Mouse (Mus musculus) natural killer cell, adult 2 months (primary cell): ENCODE measurements around the gene Slc29a2.

Experiments
- DNase-seq, 2 experiments: peaks; one replicate each; pipeline ENCODE4 v3.0.0; 2022; ENCODE audit warnings: low spot score in 2 of 2

The Slc29a2 gene

GRCm38 (mm10) chr19:5032686-5033085 is 9.0 kb downstream of the Slc29a2 start:
- DNase-seq, result no peak

DNA sequence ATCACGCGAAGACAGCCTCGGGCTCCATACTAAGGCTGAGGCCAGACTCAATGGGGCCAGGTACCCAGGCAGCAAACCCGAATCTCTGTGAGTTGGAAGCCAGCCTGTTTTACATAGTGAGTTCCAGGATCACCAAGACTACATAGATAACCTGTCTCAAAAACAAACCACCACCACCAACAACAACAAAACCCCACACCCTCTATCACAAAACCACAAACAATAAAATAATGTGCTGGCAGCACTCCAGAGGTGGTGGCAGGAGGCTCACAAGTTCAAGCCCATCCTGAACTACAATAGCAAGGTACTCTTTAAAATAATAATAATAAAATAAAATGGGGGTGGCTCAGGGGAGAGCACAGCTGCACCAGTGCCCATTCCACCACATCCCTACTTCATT is 12.9 kb downstream of the Slc29a2 start:
- DNase-seq, result no peak

GRCm38 (mm10) chr19:5037678-5038571 is 14.3 kb downstream of the Slc29a2 start:
- peak in 1 of 2 experiments; percentile 46 for DNase-seq

GRCm38 (mm10) chr19:5038709-5039156 is 15.1 kb downstream of the Slc29a2 start, which contains the start of the genes B4gat1 and AC124502.3:
Gene B4gat1, plus strand, starts transcription at chr19:5038826.
Gene AC124502.3, plus strand, starts transcription at chr19:5038891.
- peak; percentile 66 to 80 for DNase-seq

- DNase-seq, result no peak
These were observed 15.8 kb downstream of the Slc29a2 start for GRCm38 (mm10) chr19:5039301-5040114.

DNA sequence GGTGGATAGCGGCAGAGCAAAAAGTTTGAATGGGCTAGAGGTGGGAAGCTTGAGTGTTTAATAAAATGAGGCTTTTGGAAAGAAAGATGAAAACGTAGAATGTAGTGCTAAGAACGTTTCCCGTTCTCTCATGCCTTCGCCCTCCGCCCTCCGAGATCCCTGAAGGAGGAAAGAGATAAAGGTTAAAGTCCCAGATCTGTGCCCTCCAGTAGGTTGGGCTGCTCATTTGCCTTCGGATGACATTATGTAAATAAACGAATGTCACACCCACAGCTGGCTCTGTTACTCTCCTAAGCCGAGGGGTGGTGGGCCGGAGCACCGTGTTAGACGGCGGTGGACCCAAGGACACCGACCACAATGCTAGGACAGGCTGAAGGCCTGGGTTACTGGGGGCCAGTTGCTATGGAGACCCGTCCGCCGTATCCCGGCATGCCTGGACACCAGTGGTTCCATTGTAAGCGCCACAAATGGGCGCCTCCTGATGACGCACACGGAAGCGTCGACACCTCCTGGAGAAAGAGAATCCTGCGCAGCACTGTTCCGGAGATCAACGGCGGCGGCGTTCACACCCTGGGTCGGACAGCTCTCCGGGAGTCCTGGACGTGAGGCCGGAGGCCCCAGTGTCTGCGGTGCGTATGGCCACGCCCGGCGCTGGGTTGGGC is 17.3 kb downstream of the Slc29a2 start, which contains the start of gene Brms1:
Brms1 (plus strand) TSS at position 493 of the 662 bp plus-strand sequence.
- DNase-seq, result peak; percentile 81 to 86

DNA sequence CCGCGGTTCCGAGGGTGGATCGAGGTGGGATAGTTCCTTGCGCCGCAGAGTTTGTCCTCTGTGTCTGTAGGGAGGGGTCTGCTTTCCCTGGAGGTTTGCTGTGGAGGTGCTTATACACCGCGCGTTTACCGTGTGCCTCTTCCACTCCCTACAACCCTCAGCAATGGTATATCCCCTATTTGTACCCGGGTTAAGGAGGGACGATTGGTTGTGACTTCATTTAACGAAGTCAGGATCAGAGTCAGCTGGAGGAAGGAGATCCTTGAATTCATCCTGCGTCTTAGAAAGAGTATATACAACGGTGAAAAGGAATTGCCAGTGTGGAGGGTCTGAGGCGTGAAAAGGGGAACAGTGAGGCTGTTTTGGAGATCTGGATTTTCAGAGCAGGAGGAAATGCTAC is 17.9 kb downstream of the Slc29a2 start:
- no peak for DNase-seq

DNA sequence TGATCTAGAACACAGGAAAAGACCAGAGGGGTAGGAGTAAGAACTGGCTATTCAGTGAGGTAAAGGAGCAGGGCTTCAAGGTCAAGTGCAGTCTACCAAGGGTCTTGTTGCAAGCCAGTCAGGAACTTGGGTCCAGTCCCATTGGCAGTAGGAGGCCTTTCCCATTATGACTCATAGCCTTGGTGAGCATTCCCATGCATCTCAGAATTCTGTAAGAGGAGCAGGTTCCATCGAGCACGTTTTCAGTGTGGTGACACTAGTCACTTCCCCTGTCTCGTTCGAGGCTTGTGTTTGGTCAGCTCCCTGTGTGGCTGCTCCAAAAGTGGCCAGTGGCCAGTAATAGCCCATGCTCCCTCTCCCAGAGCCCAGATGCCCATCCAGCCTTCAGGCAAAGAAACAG is 21.9 kb downstream of the Slc29a2 start:
- no peak for DNase-seq

DNA sequence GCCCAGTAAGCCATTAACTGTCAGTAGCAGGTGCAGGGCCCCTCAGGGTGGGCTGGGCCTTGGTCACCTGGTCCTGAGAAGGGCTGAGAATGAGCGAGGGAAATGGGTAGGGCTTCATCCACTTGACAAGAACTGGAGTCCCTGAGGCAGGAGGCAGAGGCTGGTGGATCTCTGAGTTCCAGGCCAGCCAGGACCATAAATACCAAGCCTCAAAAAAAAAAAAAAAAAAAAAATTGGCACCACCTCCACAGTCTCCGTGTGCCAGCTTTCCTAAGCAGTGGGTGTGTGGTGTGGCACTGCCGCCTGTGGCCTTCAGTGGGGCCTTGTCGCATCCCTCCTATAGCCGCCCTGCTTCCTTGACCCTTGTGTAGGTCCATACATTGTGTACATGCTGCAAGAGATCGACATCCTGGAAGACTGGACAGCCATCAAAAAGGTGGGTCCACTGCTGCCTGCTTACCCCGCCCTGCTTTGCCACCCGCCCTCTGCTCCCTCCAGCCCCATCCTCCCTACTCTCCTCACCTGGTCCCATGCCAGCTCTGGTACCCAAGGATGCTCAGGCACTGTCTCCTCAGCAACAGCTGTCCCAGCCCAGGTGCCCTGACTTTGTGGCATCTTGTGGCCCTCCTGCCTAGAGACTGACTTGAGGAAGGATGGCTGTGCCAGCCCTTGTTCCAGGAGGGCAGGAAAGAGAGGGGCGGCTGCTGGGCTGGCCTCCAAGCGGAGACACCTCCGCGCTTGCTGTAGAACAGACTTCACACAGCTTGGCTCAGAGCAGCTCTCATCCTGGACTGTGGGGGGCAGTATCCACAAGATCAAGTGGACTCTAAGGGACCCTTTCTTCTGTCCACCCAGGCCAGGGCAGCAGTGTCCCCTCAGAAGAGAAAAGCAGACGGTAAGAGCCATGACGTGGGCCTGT is 24.7 kb downstream of the Slc29a2 start:
- DNase-seq, result no peak

DNA sequence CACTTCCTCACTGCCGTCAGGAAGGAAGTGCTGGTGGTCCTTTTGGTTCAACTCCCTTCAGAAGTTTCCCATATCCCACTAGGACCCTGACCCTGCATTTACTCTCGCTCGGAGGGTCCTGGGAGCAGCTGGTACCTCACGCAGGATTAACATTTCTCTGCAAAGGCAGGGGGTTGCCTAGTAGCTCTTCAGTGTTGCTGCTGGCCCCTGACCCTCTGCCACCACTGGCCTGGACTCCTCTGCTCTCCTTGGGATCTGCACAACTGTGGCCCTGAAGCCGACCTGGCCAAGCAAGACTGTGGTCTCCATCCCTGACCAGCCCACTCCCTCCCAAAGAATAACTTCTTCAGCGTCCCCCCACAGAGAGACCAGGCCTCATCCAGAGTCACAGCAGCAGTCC is 25.7 kb downstream of the Slc29a2 start:
- no peak for DNase-seq

GRCm38 (mm10) chr19:5050047-5050905 is 26.6 kb downstream of the Slc29a2 start, which contains the start of gene Rin1:
Gene Rin1, plus strand, starts transcription at chr19:5050481.
- DNase-seq, result peak; percentile 57 to 61

- no peak for DNase-seq
These were observed 27.4 kb downstream of the Slc29a2 start for GRCm38 (mm10) chr19:5051031-5051430.

DNA sequence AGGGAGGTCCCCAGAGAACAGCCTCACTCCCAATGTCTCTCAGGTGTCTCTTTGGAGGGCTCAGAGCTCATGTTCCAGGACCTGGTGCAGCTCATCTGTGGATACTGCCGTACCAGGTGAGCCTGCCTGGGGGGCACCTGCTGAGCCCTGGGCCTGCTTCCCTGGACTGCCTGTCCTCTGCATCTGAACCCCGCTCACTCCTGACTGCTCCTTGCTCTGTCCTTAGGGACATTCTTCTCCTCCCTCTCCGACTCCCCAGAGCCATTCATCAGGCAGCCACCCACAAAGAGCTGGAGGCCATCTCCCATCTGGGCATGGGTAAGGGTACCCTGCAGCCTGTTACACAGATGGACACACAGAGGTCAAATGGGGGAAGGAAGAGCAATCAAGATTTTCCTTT is 27.9 kb downstream of the Slc29a2 start:
- no peak for DNase-seq

GRCm38 (mm10) chr19:5052166-5052822 is 28.6 kb downstream of the Slc29a2 start:
- DNase-seq, result no peak

- DNase-seq, result no peak
These were observed 29.2 kb downstream of the Slc29a2 start for GRCm38 (mm10) chr19:5052853-5053252.

GRCm38 (mm10) chr19:5053909-5054308 is 30.2 kb downstream of the Slc29a2 start:
- DNase-seq, result peak; percentile 53 to 65

DNA sequence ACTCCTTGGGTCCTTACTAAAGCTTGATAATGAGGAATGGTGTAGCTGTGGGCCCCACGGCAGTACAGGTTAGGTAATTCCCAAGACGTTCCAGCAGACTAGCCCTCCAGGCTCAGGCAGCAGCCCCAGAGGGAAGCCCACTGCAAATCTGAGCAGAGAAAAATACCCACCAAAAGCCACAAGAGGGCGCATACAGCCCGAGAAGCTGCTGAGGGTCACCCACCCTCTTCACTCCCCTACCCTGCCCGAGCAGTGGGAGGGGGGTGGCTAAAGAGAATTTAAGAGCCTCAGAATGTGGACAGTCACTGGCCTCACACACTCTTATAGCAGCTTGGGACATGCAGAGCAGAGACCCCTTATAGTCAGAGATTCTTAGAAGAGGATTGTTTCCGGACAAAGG is 32.6 kb downstream of the Slc29a2 start:
- no peak for DNase-seq

GRCm38 (mm10) chr19:5057876-5058775 is 34.5 kb downstream of the Slc29a2 start:
- DNase-seq, result no peak
